9 mouse cellular contexts compared by ENCODE assay signal in genomic region chr7:126806956-126807355, GRCm38 (mm10). TPM values are rescaled to one million over a fixed set of nuclear protein-coding genes. Genes with fewer than 3 reads are reported as not detected.
A peak's percentile ranks its signal among the peaks of the same experiment; 100 is the strongest.
DNase-seq lines count a peak whose midpoint lies in the region; ATAC-seq and TF ChIP-seq lines count a peak whose summit lies in the region.
"Had no signal": no experiment of that assay in that cellular context is flagged by ENCODE, and none has a peak within 500 bp of the region (broad histone marks: within the 10 kb centered on the region; RNA-seq: fewer than 3 reads in every experiment).

No protein-coding gene starts in this region.

- H3K4me1 ChIP-seq in hindbrain, embryonic 10.5 days (replicated peaks) = peaks cover 33% of the 10 kb centered on the region
- H3K4me1 ChIP-seq in hindbrain, embryonic 14.5 days (replicated peaks; ENCODE audit: control insufficient read depth, insufficient read depth, low read length) = peaks cover 9% of the 10 kb centered on the region
- H3K4me1 ChIP-seq in lung, postnatal 0 days (ENCODE audit: insufficient read depth, low read depth, low read length) = peaks cover 6% of the 10 kb centered on the region; the same call in 1 of the 2 replicates

- no peak overlapping the region for H3K9ac ChIP-seq in hindbrain, embryonic 14.5 days
- H3K9ac ChIP-seq in lung, postnatal 0 days (replicated peaks; ENCODE audit: low read depth) = no peak overlapping the region
- H3K9ac ChIP-seq: liver, embryonic 13.5 days had no signal

- no peaks in the 10 kb centered on the region for H3K9me3 ChIP-seq in hindbrain, embryonic 10.5 days
- H3K9me3 ChIP-seq in hindbrain, embryonic 14.5 days (ENCODE audit: control insufficient read depth, low read length) = no peaks in the 10 kb centered on the region
- no peaks in the 10 kb centered on the region for H3K9me3 ChIP-seq in lung, postnatal 0 days (ENCODE audit: low read length)
- H3K9me3 ChIP-seq: liver, embryonic 13.5 days had no signal

- H3K27me3 ChIP-seq in hindbrain, embryonic 10.5 days (ENCODE audit: insufficient read depth, poor library complexity, severe bottlenecking) = no peaks in the 10 kb centered on the region; the same call in 1 of the 2 replicates
- H3K27me3 ChIP-seq in hindbrain, embryonic 14.5 days (ENCODE audit: control insufficient read depth, insufficient read depth, low read length) = no peaks in the 10 kb centered on the region
- no peaks in the 10 kb centered on the region for H3K27me3 ChIP-seq in lung, postnatal 0 days (replicated peaks; ENCODE audit: insufficient read depth, low read length)
- H3K27me3 ChIP-seq: liver, embryonic 13.5 days had no signal

- TF ChIP-seq CTCF in lung, postnatal 0 days (IDR thresholded peaks at IDR 0.05) = no peak

- H3K4me3 ChIP-seq in hindbrain, embryonic 10.5 days = peak overlapping the region; percentile 21; the same call in 1 of the 2 replicates
- no peak overlapping the region for H3K4me3 ChIP-seq in hindbrain, embryonic 14.5 days (replicated peaks; ENCODE audit: low read length)
- no peak overlapping the region for H3K4me3 ChIP-seq in lung, postnatal 0 days (ENCODE audit: low read depth, low read length)
- H3K4me3 ChIP-seq: liver, embryonic 13.5 days had no signal

- TF ChIP-seq EP300 in lung, postnatal 0 days (IDR thresholded peaks at IDR 0.05) = no peak

- H3K4me2 ChIP-seq in hindbrain, embryonic 14.5 days (replicated peaks) = no peak overlapping the region
- no peak overlapping the region for H3K4me2 ChIP-seq in lung, postnatal 0 days (replicated peaks; ENCODE audit: low read depth, low read length)

- 91% methylated on average over 6 of the region's 6 CpGs for WGBS in hindbrain, embryonic 10.5 days
- WGBS in hindbrain, embryonic 14.5 days = 87% methylated on average over 6 of the region's 6 CpGs
- WGBS in lung, postnatal 0 days = 28% methylated on average over 6 of the region's 6 CpGs

- no peak for DNase-seq in hindbrain, embryonic 10.5 days (ENCODE audit: low spot score)
- DNase-seq in hindbrain, embryonic 14.5 days (ENCODE audit: low spot score) = no peak
- peak; percentile 68 for DNase-seq in 3T3-L1 (ENCODE audit: low read depth, low spot score)
- DNase-seq in fat pad, adult 2 months (ENCODE audit: extremely low read depth, low read depth, low spot score) = peak; percentile 91
- DNase-seq in lung, postnatal 0 days (ENCODE audit: low spot score) = peak; percentile 78
- no peak for DNase-seq in urinary bladder, postnatal 4 days (ENCODE audit: low spot score in 2 of 2)
- no peak for DNase-seq in right cerebral cortex, adult 18-20 months
- DNase-seq: liver, embryonic 13.5 days had no signal

- ATAC-seq in hindbrain, embryonic 14.5 days (ENCODE audit: low FRiP score) = no peak
- ATAC-seq in lung, postnatal 0 days = peak; percentile 74

- peaks cover 55% of the 10 kb centered on the region for H3K36me3 ChIP-seq in hindbrain, embryonic 10.5 days
- H3K36me3 ChIP-seq in hindbrain, embryonic 14.5 days (replicated peaks; ENCODE audit: control insufficient read depth, insufficient read depth) = peaks cover 9% of the 10 kb centered on the region; the same call in 1 of the 2 replicates
- H3K36me3 ChIP-seq in lung, postnatal 0 days (ENCODE audit: insufficient read depth, low read length) = no peaks in the 10 kb centered on the region
- H3K36me3 ChIP-seq: liver, embryonic 13.5 days had no signal

- no peak overlapping the region for H3K27ac ChIP-seq in hindbrain, embryonic 10.5 days
- no peak overlapping the region for H3K27ac ChIP-seq in hindbrain, embryonic 14.5 days
- peak overlapping the region; percentile 49; the same call in 1 of the 2 replicates for H3K27ac ChIP-seq in lung, postnatal 0 days (ENCODE audit: low read length)
- H3K27ac ChIP-seq: liver, embryonic 13.5 days had no signal

RNA-seq across cellular contexts. Expression of gene Fam57b, which starts 9.5 kb away (rescaled TPM):
- polyA plus RNA-seq in hindbrain, embryonic 10.5 days (2016; fragmentation: Nextera tagmentation; extraction: Ambion mirVana) = 4.7 and 12.7 TPM in 2 replicates
- 53.2 and 54.7 TPM in 2 replicates for polyA plus RNA-seq in hindbrain, embryonic 14.5 days (2014; fragmentation: Nextera tagmentation; extraction: Ambion mirVana)
- 0.13 and 0.19 TPM in 2 replicates for polyA plus RNA-seq in lung, postnatal 0 days (2015; fragmentation: Nextera tagmentation; extraction: Ambion mirVana)

RNA-seq across cellular contexts. Expression of gene Ppp4c, which starts 14.7 kb away (rescaled TPM):
- polyA plus RNA-seq in hindbrain, embryonic 10.5 days (2016; fragmentation: Nextera tagmentation; extraction: Ambion mirVana) = 391 and 411 TPM in 2 replicates
- polyA plus RNA-seq in hindbrain, embryonic 14.5 days (2014; fragmentation: Nextera tagmentation; extraction: Ambion mirVana) = 177 and 182 TPM in 2 replicates
- polyA plus RNA-seq in lung, postnatal 0 days (2015; fragmentation: Nextera tagmentation; extraction: Ambion mirVana) = 150 and 151 TPM in 2 replicates

RNA-seq across cellular contexts. Expression of gene 4930451I11Rik, which starts 24.5 kb away (rescaled TPM):
- not detected in 2 replicates for polyA plus RNA-seq in hindbrain, embryonic 10.5 days (2016; fragmentation: Nextera tagmentation; extraction: Ambion mirVana)
- 0.74 TPM in 1 of 2 replicates, not detected in the other for polyA plus RNA-seq in hindbrain, embryonic 14.5 days (2014; fragmentation: Nextera tagmentation; extraction: Ambion mirVana)
- polyA plus RNA-seq in lung, postnatal 0 days (2015; fragmentation: Nextera tagmentation; extraction: Ambion mirVana) = not detected in 2 replicates
- polyA plus RNA-seq: embryonic facial prominence, embryonic 14.5 days; liver, embryonic 13.5 days had no signal

RNA-seq across cellular contexts. Expression of gene Tbx6, which starts 25.7 kb away (rescaled TPM):
- polyA plus RNA-seq in hindbrain, embryonic 10.5 days (2016; fragmentation: Nextera tagmentation; extraction: Ambion mirVana) = 0.22 and 0.47 TPM in 2 replicates
- 0.21 and 0.26 TPM in 2 replicates for polyA plus RNA-seq in hindbrain, embryonic 14.5 days (2014; fragmentation: Nextera tagmentation; extraction: Ambion mirVana)
- polyA plus RNA-seq in lung, postnatal 0 days (2015; fragmentation: Nextera tagmentation; extraction: Ambion mirVana) = 0.56 and 0.74 TPM in 2 replicates

RNA-seq across cellular contexts. Expression of gene Ypel3, which starts 30.2 kb away (rescaled TPM):
- 51.3 and 89.7 TPM in 2 replicates for polyA plus RNA-seq in hindbrain, embryonic 10.5 days (2016; fragmentation: Nextera tagmentation; extraction: Ambion mirVana)
- 206 and 218 TPM in 2 replicates for polyA plus RNA-seq in hindbrain, embryonic 14.5 days (2014; fragmentation: Nextera tagmentation; extraction: Ambion mirVana)
- 325 and 340 TPM in 2 replicates for polyA plus RNA-seq in lung, postnatal 0 days (2015; fragmentation: Nextera tagmentation; extraction: Ambion mirVana)

Comparison
In these comparisons a context has a peak if more than half of its experiments do, and no peak if none do; other contexts are left out.
1. DNase-seq: peak in 3T3-L1 (single experiment), fat pad, adult 2 months (single experiment) and lung, postnatal 0 days (single experiment); none in hindbrain, embryonic 10.5 days (single experiment), hindbrain, embryonic 14.5 days (single experiment), urinary bladder, postnatal 4 days (0 of 2) and right cerebral cortex, adult 18-20 months (single experiment).